Mouse (Mus musculus) MEL (cell line): ENCODE data around the gene Psmg3. TPM values are rescaled to one million over a fixed set of nuclear protein-coding genes. Genes with fewer than 3 reads are reported as not detected.
A peak's percentile ranks its signal among the peaks of the same experiment; 100 is the strongest.

Experiments used
- DNase-seq: peaks from one replicate; pipeline ENCODE4 v3.0.0; 2011; ENCODE audit warnings: low read depth, low spot score
- H3K27ac ChIP-seq: 2 replicates; pipeline ENCODE4 v1.5.1; 2012; ENCODE audit warnings: low read depth, mild to moderate bottlenecking, control low read depth, low read length, moderate library complexity; ENCODE audit not compliant: control insufficient read depth
- H3K27me3 ChIP-seq, 2 experiments: fragments of 150-350 bp in 1 of 2; sonication (generic) in 1 of 2; 2 replicates each; pipeline ENCODE4 v1.6.1; 2012; ENCODE audit warnings: low read length in 2 of 2, mild to moderate bottlenecking in 2 of 2, improper control_type of control experiment in 1 of 2, moderate library complexity in 1 of 2; ENCODE audit not compliant: insufficient read depth in 2 of 2, control insufficient read depth in 1 of 2
- H3K36me3 ChIP-seq, 2 experiments: 2 replicates each; pipeline ENCODE4 v1.6.1; 2012 to 2014; ENCODE audit warnings: low read length in 2 of 2, improper control_type of control experiment in 1 of 2, inconsistent platforms in 1 of 2, mild to moderate bottlenecking in 1 of 2; ENCODE audit not compliant: insufficient read depth in 2 of 2, control insufficient read depth in 1 of 2
- H3K4me1 ChIP-seq, 2 experiments: fragments of 150-350 bp in 1 of 2; sonication (generic) in 1 of 2; 2 replicates each; pipeline ENCODE4 v1.6.1; 2012; ENCODE audit warnings: low read length in 2 of 2, improper control_type of control experiment in 1 of 2, mild to moderate bottlenecking in 1 of 2; ENCODE audit not compliant: insufficient read depth in 2 of 2, control insufficient read depth in 1 of 2
- H3K4me3 ChIP-seq, 2 experiments: fragments of 150-350 bp in 1 of 2; sonication (generic) in 1 of 2; 2 replicates each; pipeline ENCODE4 v1.5.1; 2012; ENCODE audit warnings: low read depth in 2 of 2, low read length in 2 of 2, mild to moderate bottlenecking in 2 of 2, moderate library complexity in 2 of 2, control low read depth in 1 of 2, improper control_type of control experiment in 1 of 2; ENCODE audit not compliant: control insufficient read depth in 1 of 2, insufficient read depth in 1 of 2
- H3K79me2 ChIP-seq: 2 replicates; pipeline ENCODE4 v1.6.1; 2012; ENCODE audit warnings: mild to moderate bottlenecking, low read length, moderate library complexity; ENCODE audit not compliant: control insufficient read depth, poor library complexity, insufficient read depth
- H3K9ac ChIP-seq: 2 replicates; pipeline ENCODE4 v1.6.1; 2012; ENCODE audit warnings: low read depth, mild to moderate bottlenecking, control low read depth, low read length, moderate library complexity; ENCODE audit not compliant: control insufficient read depth, poor library complexity, severe bottlenecking
- H3K9me3 ChIP-seq: fragments of 150-350 bp; sonication (generic); replicated peaks from 2 replicates; pipeline ENCODE4 v1.6.1; 2012; ENCODE audit warnings: mild to moderate bottlenecking, low read length, improper control_type of control experiment, moderate library complexity; ENCODE audit not compliant: insufficient read depth
- E2F4 ChIP-seq: IDR thresholded peaks from 2 replicates; pipeline ENCODE4 v1.6.1; 2011; ENCODE audit warnings: low read depth, low read length, improper control_type of control experiment, borderline replicate concordance
- ELF1 ChIP-seq: IDR thresholded peaks from 2 replicates; pipeline ENCODE4 v1.6.1; 2014; ENCODE audit warnings: low read depth, mild to moderate bottlenecking, inconsistent platforms, low read length, improper control_type of control experiment, moderate library complexity
- EP300 ChIP-seq, 2 experiments: IDR thresholded peaks; 2 replicates each; pipeline ENCODE4 v1.6.1; 2011; ENCODE audit warnings: improper control_type of control experiment in 2 of 2, low read length in 2 of 2, low read depth in 1 of 2, mild to moderate bottlenecking in 1 of 2
- GATA1 ChIP-seq: IDR thresholded peaks from 2 replicates; pipeline ENCODE4 v1.6.1; 2011; ENCODE audit warnings: low read depth, low read length, improper control_type of control experiment
- HCFC1 ChIP-seq: IDR thresholded peaks from 2 replicates; pipeline ENCODE4 v1.6.1; 2012; ENCODE audit warnings: low read depth, mild to moderate bottlenecking, inconsistent platforms, low read length, improper control_type of control experiment, moderate library complexity
- MAFK ChIP-seq: IDR thresholded peaks from 2 replicates; pipeline ENCODE4 v1.6.1; 2011; ENCODE audit warnings: low read depth, mild to moderate bottlenecking, low read length, improper control_type of control experiment, borderline replicate concordance
- MAX ChIP-seq: IDR thresholded peaks from 2 replicates; pipeline ENCODE4 v1.6.1; 2011; ENCODE audit warnings: low read length, improper control_type of control experiment
- MAZ ChIP-seq: IDR thresholded peaks from 2 replicates; pipeline ENCODE4 v1.6.1; 2012; ENCODE audit warnings: low read depth, mild to moderate bottlenecking, inconsistent platforms, low read length, improper control_type of control experiment
- MXI1 ChIP-seq: IDR thresholded peaks from 2 replicates; pipeline ENCODE4 v1.6.1; 2011; ENCODE audit warnings: mild to moderate bottlenecking, low read depth, low read length, improper control_type of control experiment
- MYC ChIP-seq: IDR thresholded peaks from 2 replicates; pipeline ENCODE4 v1.6.1; 2011; ENCODE audit warnings: low read depth, mild to moderate bottlenecking, low read length, improper control_type of control experiment, moderate library complexity
- POLR2A ChIP-seq, 2 experiments: IDR thresholded peaks; 2 replicates each; pipeline ENCODE4 v1.6.1; 2011 to 2012; ENCODE audit warnings: low read length in 2 of 2, mild to moderate bottlenecking in 2 of 2, control low read depth in 1 of 2, improper control_type of control experiment in 1 of 2, low read depth in 1 of 2, moderate library complexity in 1 of 2; ENCODE audit not compliant: control insufficient read depth in 1 of 2, insufficient read depth in 1 of 2, poor library complexity in 1 of 2
- RAD21 ChIP-seq: IDR thresholded peaks from 2 replicates; pipeline ENCODE4 v1.6.1; 2011; ENCODE audit warnings: mild to moderate bottlenecking, low read depth, low read length, improper control_type of control experiment
- SMC3 ChIP-seq: IDR thresholded peaks from 2 replicates; pipeline ENCODE4 v1.6.1; 2011; ENCODE audit warnings: low read depth, low read length, improper control_type of control experiment
- TAL1 ChIP-seq: IDR thresholded peaks from 2 replicates; pipeline ENCODE4 v1.6.1; 2012; ENCODE audit warnings: mild to moderate bottlenecking, inconsistent platforms, low read length, moderate library complexity, mixed read lengths
- UBTF ChIP-seq: IDR thresholded peaks from 2 replicates; pipeline ENCODE4 v1.6.1; 2012; ENCODE audit warnings: low read depth, mild to moderate bottlenecking, inconsistent platforms, low read length, improper control_type of control experiment, moderate library complexity, borderline replicate concordance; ENCODE audit not compliant: insufficient read depth
- USF1 ChIP-seq: IDR thresholded peaks from 2 replicates; pipeline ENCODE4 v1.6.1; 2014; ENCODE audit warnings: low read depth, mild to moderate bottlenecking, inconsistent platforms, low read length, improper control_type of control experiment, moderate library complexity
- ZC3H11A ChIP-seq: IDR thresholded peaks from 2 replicates; pipeline ENCODE4 v1.6.1; 2012; ENCODE audit warnings: low read depth, mild to moderate bottlenecking, inconsistent platforms, low read length, improper control_type of control experiment
- ZKSCAN1 ChIP-seq: IDR thresholded peaks from 2 replicates; pipeline ENCODE4 v1.6.1; 2012; ENCODE audit warnings: low read depth, mild to moderate bottlenecking, inconsistent platforms, low read length, improper control_type of control experiment, moderate library complexity
- ZNF384 ChIP-seq: IDR thresholded peaks from 2 replicates; pipeline ENCODE4 v1.6.1; 2012; ENCODE audit warnings: low read depth, mild to moderate bottlenecking, inconsistent platforms, low read length, improper control_type of control experiment
- polyA plus RNA-seq, 2 experiments: library from polyadenylated mRNA; stranded (reverse) in 1 of 2; unstranded in 1 of 2; fragments of >175 nt in 1 of 2; fragments of >200 nt in 1 of 2; gene quantifications; 2 replicates each; pipeline versions ENCODE4 v1.2.1 to v1.2.4; 2012; ENCODE audit warnings: low replicate concordance in 2 of 2, low read depth in 1 of 2; ENCODE audit not compliant: insufficient read length in 2 of 2, insufficient read depth in 1 of 2, missing spikeins in 1 of 2
- total RNA-seq: library from RNA; depleted of rRNA; stranded (reverse); fragments of 300-350 nt; gene quantifications from 2 replicates; pipeline ENCODE4 v1.2.3, GENCODE M21; 2012

The Psmg3 gene
- total and polyA plus RNA-seq, 3 experiments, result 75.4 to 81.9 TPM; not detected in 1

- Histone ChIP-seq H3K4me1 (peaks cover 2 to 28% of the 10 kb centered on the region in 2 experiments; a peak in 3 of 4 replicates), H3K4me3 (no peak overlapping the region), H3K9me3 (no peaks in the 10 kb centered on the region), H3K36me3 (peaks cover 0 to 8% of the 10 kb centered on the region in 2 experiments; a peak in 2 of 4 replicates)
- TF ChIP-seq USF1 (no peak), ELF1 (no peak), MYC (no peak), ZKSCAN1 (no peak), GATA1 (no peak), POLR2A (IDR thresholded peaks at IDR 0.05; ENCODE audit: control insufficient read depth in 1 of 2, insufficient read depth in 1 of 2, low read depth in 1 of 2, low read length in 2 of 2, poor library complexity in 1 of 2) (no peak), HCFC1 (no peak), RAD21 (no peak), SMC3 (no peak), MAX (no peak), E2F4 (no peak), ZC3H11A (no peak), UBTF (no peak), MAFK (no peak), ZNF384 (no peak), EP300 (IDR thresholded peaks at IDR 0.05; ENCODE audit: low read depth in 1 of 2, low read length in 2 of 2) (no peak), MAZ (no peak), MXI1 (no peak)
- TF ChIP-seq, all 39 proteins: peak for 0
- no peak overlapping the region for H3K9ac ChIP-seq
- H3K79me2 ChIP-seq, result no peaks in the 10 kb centered on the region
- H3K27ac ChIP-seq, result no peak overlapping the region
- DNase-seq, result no peak
- H3K27me3 ChIP-seq, result no peaks in the 10 kb centered on the region
These were observed 10.2 kb downstream of the Psmg3 start for GRCm38 (mm10) chr5:139816445-139816844.

- no peak for DNase-seq
- H3K36me3 ChIP-seq, result peaks cover 0 to 8% of the 10 kb centered on the region in 2 experiments; a peak in 2 of 4 replicates
- no peaks in the 10 kb centered on the region for H3K9me3 ChIP-seq
- H3K4me3 ChIP-seq, result no peak overlapping the region
- TF ChIP-seq SMC3 (no peak), RAD21 (no peak), MAFK (no peak), MAZ (no peak), UBTF (no peak), TAL1 (no peak), MYC (no peak), ELF1 (no peak), ZC3H11A (no peak), MAX (no peak), ZNF384 (no peak)
- TF ChIP-seq, all 39 proteins: peak for 0
- Histone ChIP-seq H3K27ac (peak overlapping the region; percentile 11; the same call in 1 of the 2 replicates), H3K4me1 (peaks cover 2 to 29% of the 10 kb centered on the region in 2 experiments; a peak in 3 of 4 replicates), H3K27me3 (no peaks in the 10 kb centered on the region), H3K9ac (no peak overlapping the region), H3K79me2 (no peaks in the 10 kb centered on the region)
These were observed 10.7 kb downstream of the Psmg3 start for GRCm38 (mm10) chr5:139815964-139816363.
